Mouse (Mus musculus) thymus, adult 2 months (tissue): ENCODE measurements at regions not wholly inside any gene's neighbourhood (a gene's known extent, or its start where the extent isn't known, plus 50 kb on each side); places are given as distances from the start of the nearest gene placed in this dataset.

ENCODE experiments used
- CTCF ChIP-seq: fragments of 200-500 bp; IDR thresholded peaks from 2 replicates; pipeline ENCODE4 v1.5.1; 2012; ENCODE audit warnings: mild to moderate bottlenecking, control low read depth, low read length, moderate library complexity, borderline replicate concordance; ENCODE audit not compliant: control insufficient read depth, poor library complexity, insufficient read depth; ENCODE audit errors: extremely low read depth
- POLR2A ChIP-seq: fragments of 200-500 bp; IDR thresholded peaks from 2 replicates; pipeline ENCODE4 v1.6.1; 2012; ENCODE audit warnings: mild to moderate bottlenecking, low read length, control low read depth, moderate library complexity; ENCODE audit not compliant: control insufficient read depth, poor library complexity, insufficient read depth; ENCODE audit errors: extremely low read depth

- TF ChIP-seq POLR2A (no peak), CTCF (no peak)
These were observed 354.4 kb upstream of the Cited2 start for GRCm38 (mm10) chr10:17368636-17369035.
